Mouse (Mus musculus) Patski (cell line): Measurements from ENCODE around the gene Junb. TPM values are rescaled to one million over a fixed set of nuclear protein-coding genes. Genes with fewer than 3 reads are reported as not detected.

Experiments used
- ATAC-seq: fragments of 100-300 bp; one replicate; pipeline ENCODE4 v1.8.0; 2021
- CTCF ChIA-PET: fragments of 350-600 bp; sonication (Branson Sonifier 250); formaldehyde crosslinking; loops from one replicate; lab custom pipeline; 2022; ENCODE audit warnings: inconsistent platforms; lab: Charles Lee
- POLR2A ChIA-PET: fragments of 350-600 bp; sonication (Branson Sonifier 250); formaldehyde crosslinking; loops from one replicate; lab custom pipeline; 2022; ENCODE audit warnings: antibody characterized with exemption, inconsistent platforms; lab: Charles Lee
- DNase-seq: peaks from one replicate; pipeline ENCODE4 v3.0.0-alpha.2; 2011; ENCODE audit warnings: low read depth, low spot score
- H3K27me3 ChIP-seq: fragments of 371-371 bp; one replicate; pipeline ENCODE4 v1.5.1; 2021
- CTCF ChIP-seq: fragments of 100-300 bp; IDR thresholded peaks from one replicate; pipeline ENCODE4 v1.5.1; 2021
- in situ Hi-C: fragments of 300-500 bp; cut with MboI; formaldehyde crosslinking; loops from 3 replicates; pipeline ENCODE4 v1.11.1; 2018; ENCODE audit warnings: low pct_unique_long_range_greater_than_20kb, mixed read lengths
- polyA plus RNA-seq: library from polyadenylated mRNA; unstranded; gene quantifications from one replicate; pipeline ENCODE4 v1.2.3, GENCODE M21; 2021

Junb gene
- polyA plus RNA-seq, 1 experiment from 2014 or later: 280 TPM

DNA sequence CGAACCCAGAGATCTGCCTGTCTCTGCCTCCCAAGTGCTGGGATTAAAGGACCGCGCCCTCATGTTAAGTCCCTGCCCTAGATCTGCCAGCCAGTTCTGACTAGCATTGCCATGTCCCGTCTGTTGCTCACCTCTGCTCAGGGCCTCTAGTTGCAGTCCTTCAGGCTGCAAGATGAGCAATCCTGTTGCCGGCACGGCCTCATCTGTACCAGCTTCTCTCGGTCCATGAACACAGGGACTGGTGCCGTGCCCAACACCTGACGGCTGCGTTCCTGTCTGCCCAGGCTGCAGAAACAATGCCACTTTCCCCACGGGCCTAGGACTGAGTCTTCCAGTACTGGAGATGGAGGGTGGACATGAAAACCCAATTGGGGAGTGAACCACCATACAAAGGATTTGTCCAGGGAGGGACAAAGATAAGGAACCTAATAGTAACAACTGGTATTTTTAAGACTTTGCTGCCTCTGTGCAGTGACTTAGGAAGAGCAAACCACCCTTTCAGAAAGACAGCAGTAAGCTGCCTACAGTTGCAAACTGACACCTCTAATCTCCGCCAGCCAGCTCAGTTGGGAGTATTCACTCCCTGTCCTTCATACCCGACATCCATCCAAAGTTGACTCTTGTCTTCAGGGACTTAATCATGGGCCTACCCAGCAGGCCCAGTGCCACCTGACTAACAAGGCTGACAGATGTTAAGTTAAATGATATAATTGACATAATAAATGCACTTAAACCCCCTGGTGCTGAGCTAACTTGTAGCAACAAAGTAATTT lies 10.8 kb downstream of the Junb start:
- no peak for TF ChIP-seq CTCF
- no peak for DNase-seq
- H3K27me3 ChIP-seq: no peaks in the 10 kb centered on the region
- ATAC-seq: no peak
- ChIA-PET CTCF (interaction anchor here (0.9 kb wide), 1 partner anchor 22 kb away, joined by 3 read pairs; no protein-coding TSS in a partner anchor), POLR2A (interaction anchor here (0.8 to 2.9 kb wide), 6 partner anchors 8 to 22 kb away, joined by 3 to 17 read pairs (median 6); partner anchors contain the start of gene Junb)
- in situ Hi-C loops: no loop called here

DNA sequence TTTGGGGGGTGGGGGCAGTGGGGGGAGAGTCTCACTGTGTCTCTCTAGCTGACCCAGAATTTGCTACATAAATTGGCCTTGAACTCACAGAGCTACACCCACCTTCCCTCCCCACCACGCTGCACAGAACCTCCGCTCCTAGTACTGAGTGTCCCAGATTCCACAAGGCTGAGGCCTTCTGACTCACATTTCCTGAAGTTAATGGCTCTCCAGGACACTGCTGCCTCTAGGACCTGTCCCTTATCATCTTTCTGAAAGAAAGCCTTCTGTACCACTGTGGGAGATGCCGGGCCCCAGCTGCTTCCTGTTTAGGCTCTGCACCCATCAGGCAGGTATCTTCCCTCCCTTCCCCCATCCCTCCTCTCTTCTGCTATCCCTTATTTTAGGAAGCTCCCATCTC lies 11.9 kb downstream of the Junb start:
- no peak for DNase-seq

GRCm38 (mm10) chr8:84965731-84966291 lies 12.7 kb downstream of the Junb start:
- H3K27me3 ChIP-seq: no peaks in the 10 kb centered on the region
- TF ChIP-seq CTCF: no peak
- DNase-seq: no peak
- POLR2A ChIA-PET: interaction anchor here (0.6 to 2.9 kb wide), 2 partner anchors 10 to 359 kb away, joined by 3 to 17 read pairs; no protein-coding TSS in a partner anchor
- peak; percentile 91 for ATAC-seq
- CTCF ChIA-PET: interaction anchor here (1.0 to 1.2 kb wide), 3 partner anchors 9 to 32 kb away, joined by 3 to 4 read pairs (median 4); no protein-coding TSS in a partner anchor
- in situ Hi-C loops: no loop called here

More for the DNA sequence above, 11.9 kb downstream of the Junb start:
- CTCF ChIA-PET: interaction anchor here (0.8 to 1.2 kb wide), 4 partner anchors 8 to 31 kb away, joined by 3 to 4 read pairs (median 4); no protein-coding TSS in a partner anchor
- no peak for TF ChIP-seq CTCF
- no peak for ATAC-seq
- POLR2A ChIA-PET: interaction anchor here (1.2 to 2.9 kb wide), 3 partner anchors 9 to 14 kb away, joined by 3 to 17 read pairs (median 3); partner anchors contain the start of gene Junb
- in situ Hi-C loops: no loop called here
- no peaks in the 10 kb centered on the region for H3K27me3 ChIP-seq

DNA sequence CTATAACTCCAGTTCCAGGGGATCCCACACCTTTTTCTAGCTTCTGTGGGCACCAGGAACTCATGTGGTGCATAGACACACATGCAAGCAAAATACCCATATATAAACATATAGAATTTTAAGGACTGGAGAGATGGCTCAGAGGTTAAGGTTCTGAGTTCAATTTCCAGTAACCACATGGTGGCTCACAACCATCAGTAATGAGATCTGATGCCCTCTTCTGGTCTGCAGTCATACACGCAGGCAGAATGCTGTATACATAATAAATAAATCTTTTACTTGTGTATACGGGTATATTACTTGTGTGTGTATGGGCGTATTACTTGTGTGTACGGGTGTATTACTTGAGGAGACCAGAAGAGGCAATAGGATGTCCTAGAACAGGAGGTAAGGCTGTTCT lies 14.6 kb downstream of the Junb start:
- ATAC-seq (no peak), DNase-seq (no peak)
- no peak for TF ChIP-seq CTCF
- in situ Hi-C loops: no loop called here
- H3K27me3 ChIP-seq: no peaks in the 10 kb centered on the region
- ChIA-PET CTCF (interaction anchor here (1.7 kb wide), 1 partner anchor 26 kb away, joined by 4 read pairs; the partner anchor contains the start of gene Hook2), POLR2A (no interaction called here)

DNA sequence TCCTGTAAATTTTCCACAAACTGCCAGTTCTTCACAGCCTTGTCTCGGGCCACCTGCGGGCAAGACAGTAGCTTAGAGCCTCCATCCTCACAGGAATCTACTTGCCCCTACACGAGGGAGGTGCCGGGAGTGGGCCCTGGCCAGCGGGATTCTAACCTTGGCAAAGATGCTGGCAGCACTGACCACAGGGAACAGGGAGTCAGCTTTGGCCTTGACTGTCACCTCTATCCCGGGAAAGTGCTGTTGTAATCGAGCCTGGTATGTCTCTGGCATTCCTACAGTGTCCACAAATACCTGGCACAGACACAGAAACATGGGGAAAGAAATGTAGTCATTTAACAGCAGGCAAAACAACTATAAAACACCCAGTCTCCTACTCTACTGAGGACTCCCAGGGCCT lies 18.7 kb downstream of the Junb start:
- TF ChIP-seq CTCF: no peak
- DNase-seq: no peak
- ChIA-PET CTCF (interaction anchor here (0.8 to 2.0 kb wide), 2 partner anchors 31 to 45 kb away, joined by 3 to 7 read pairs; no protein-coding TSS in a partner anchor), POLR2A (interaction anchor here (1.9 kb wide), 1 partner anchor 11 kb away, joined by 6 read pairs; no protein-coding TSS in a partner anchor)
- ATAC-seq: peak; percentile 36
- in situ Hi-C loops: loop anchor here (5.0 kb wide), 1 partner anchor 38 kb away; no protein-coding TSS in a partner anchor
- H3K27me3 ChIP-seq: no peaks in the 10 kb centered on the region

GRCm38 (mm10) chr8:84956768-84957167 lies 21.8 kb downstream of the Junb start:
- POLR2A ChIA-PET: interaction anchor here (0.8 to 1.6 kb wide), 2 partner anchors 13 to 33 kb away, joined by 3 to 8 read pairs; partner anchors contain the start of genes Gm49661, Hook2, Prdx2 and Rnaseh2a
- DNase-seq (peak; percentile 28), ATAC-seq (peak; percentile 9)
- in situ Hi-C loops: loop anchor here (5.0 kb wide), 1 partner anchor 34 kb away; no protein-coding TSS in a partner anchor
- CTCF ChIA-PET: interaction anchor here (0.8 to 2.0 kb wide), 9 partner anchors 8 to 54 kb away, joined by 3 to 9 read pairs (median 4); partner anchors contain the start of genes Junb and Klf1
- TF ChIP-seq CTCF: peak; percentile 93
- H3K27me3 ChIP-seq: peaks cover 9% of the 10 kb centered on the region

DNA sequence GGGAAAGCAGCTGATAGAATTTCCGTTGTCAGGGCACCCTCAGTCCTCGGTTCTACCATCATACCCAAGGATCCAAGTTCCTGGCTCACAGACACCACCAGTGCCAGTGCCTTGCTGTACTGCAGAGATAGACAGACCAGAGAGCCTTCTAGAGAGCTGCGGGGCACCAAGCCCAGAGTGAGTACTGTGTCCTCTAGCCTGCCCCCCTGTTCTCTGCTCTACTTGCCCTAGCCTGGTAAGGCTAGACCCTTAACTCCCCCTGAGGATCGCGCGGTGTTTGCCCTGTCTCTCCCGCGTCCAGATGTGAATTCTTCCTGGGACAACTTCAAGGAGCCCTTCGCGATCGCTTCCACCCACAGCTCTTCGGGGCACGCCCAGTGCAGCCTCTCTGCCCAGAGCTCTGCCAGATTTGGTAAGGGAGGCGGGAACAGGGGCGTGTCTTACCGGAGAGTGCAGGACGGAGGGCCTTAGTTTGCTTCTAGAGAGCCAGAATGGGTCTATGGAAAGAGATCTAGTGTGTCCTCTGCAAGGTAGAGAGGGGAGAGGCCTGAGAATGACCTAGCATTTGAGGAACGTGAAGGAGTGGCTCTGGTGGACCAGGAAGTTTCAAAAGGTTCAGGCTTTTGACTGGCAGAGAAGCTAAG lies 25.8 kb downstream of the Junb start:
- in situ Hi-C loops: no loop called here
- DNase-seq: no peak
- POLR2A ChIA-PET: no interaction called here
- no peak for TF ChIP-seq CTCF
- no peak for ATAC-seq
- CTCF ChIA-PET: interaction anchor here (1.2 kb wide), 1 partner anchor 44 kb away, joined by 3 read pairs; no protein-coding TSS in a partner anchor
- H3K27me3 ChIP-seq: peaks cover 30% of the 10 kb centered on the region

- ATAC-seq: no peak
- peaks cover 56% of the 10 kb centered on the region for H3K27me3 ChIP-seq
- in situ Hi-C loops: no loop called here
- no peak for TF ChIP-seq CTCF
- ChIA-PET CTCF (interaction anchor here (1.2 kb wide), 1 partner anchor 25 kb away, joined by 3 read pairs; no protein-coding TSS in a partner anchor), POLR2A (interaction anchor here (0.6 kb wide), 1 partner anchor 115 kb away, joined by 5 read pairs; no protein-coding TSS in a partner anchor)
- DNase-seq: no peak
These were observed 28.8 kb downstream of the Junb start for GRCm38 (mm10) chr8:84949753-84950152.

DNA sequence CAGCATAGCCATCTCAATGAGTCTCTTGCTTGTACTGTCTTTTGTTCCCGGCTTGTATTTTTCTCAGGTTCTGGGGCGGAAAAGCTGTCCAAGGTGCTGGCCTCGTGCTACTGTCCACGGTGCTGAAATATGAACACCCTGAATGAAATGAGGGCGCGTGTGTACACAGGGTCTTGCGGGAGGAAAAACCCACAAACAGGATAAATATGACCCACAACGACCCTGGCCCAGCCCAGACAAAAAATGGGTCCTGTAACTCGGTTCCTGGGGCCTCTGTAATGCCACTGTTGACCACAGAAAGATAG lies 31.3 kb downstream of the Junb start:
- POLR2A ChIA-PET: no interaction called here
- DNase-seq (no peak), ATAC-seq (no peak)
- peaks cover 64% of the 10 kb centered on the region for H3K27me3 ChIP-seq
- peak; percentile 11 for TF ChIP-seq CTCF
- in situ Hi-C loops: no loop called here
- CTCF ChIA-PET: no interaction called here
